Mouse (Mus musculus): ENCODE data around the gene Tfip11.

DNA sequence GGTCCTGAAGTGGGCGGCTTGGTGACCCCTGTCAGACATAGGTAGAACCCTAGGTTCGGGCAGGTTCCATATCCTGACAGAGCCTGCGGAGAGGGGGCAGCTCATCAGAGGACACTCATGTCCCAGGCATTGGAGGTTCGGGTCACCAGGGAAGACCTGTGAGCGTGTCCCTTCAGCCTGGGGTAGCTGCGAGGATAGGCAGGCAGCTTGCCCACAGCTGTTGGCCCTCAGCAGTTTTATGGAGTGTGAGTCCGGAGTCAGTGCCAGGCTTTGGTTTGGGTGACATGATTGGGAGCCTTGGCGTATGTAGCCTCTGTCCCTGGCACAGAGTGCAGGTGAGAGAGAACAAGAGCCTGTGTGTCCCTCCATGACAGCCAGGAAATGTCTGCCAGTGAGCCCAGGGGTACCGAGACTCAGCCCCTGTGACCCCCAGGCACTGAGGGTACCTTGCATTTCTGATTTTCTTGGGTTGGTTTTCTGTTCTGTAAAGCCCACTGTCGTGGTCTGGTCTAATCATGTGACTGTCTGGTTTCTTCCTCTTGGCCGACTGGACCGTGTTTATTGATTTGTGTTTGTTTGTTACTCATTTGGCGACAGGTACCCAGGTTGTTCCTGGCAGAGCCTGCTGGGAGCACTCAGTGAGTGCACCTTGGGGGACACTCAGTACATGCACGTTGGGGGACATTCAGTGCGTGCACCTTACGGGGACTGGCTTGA lies 36.2 kb upstream of the Tfip11 start:
- no peak for TF ChIP-seq CTCF (IDR thresholded peaks at IDR 0.05; ENCODE audit: control insufficient read depth, insufficient read depth, insufficient read length)
- TF ChIP-seq MAX (IDR thresholded peaks at IDR 0.05): no peak
